23 mouse cellular contexts compared by ENCODE assay signal in genomic region chr15:98066602-98067001, GRCm38 (mm10). TPM values are rescaled to one million over a fixed set of nuclear protein-coding genes. Genes with fewer than 3 reads are reported as not detected.
DNase-seq lines count a peak whose midpoint lies in the region; ATAC-seq and TF ChIP-seq lines count a peak whose summit lies in the region.
"Had no signal": no experiment of that assay in that cellular context is flagged by ENCODE, and none has a peak within 500 bp of the region (broad histone marks: within the 10 kb centered on the region; RNA-seq: fewer than 3 reads in every experiment).

No protein-coding gene starts in this region.

- TF ChIP-seq EP300 in heart, postnatal 0 days (IDR thresholded peaks at IDR 0.05; ENCODE audit: low read depth) = no peak

- intact Hi-C loops in heart, postnatal 25 days (cut with DNase I) = no loop called here

- H3K4me3 ChIP-seq in heart, postnatal 0 days (ENCODE audit: low read depth, low read length) = no peak overlapping the region
- no peak overlapping the region for H3K4me3 ChIP-seq in lung, adult 2 months (replicated peaks; ENCODE audit: extremely low read depth, low read depth, low read length)
- H3K4me3 ChIP-seq: heart, adult 2 months; heart, embryonic 15.5 days; hindbrain, embryonic 10.5 days; limb, embryonic 15.5 days; lung, embryonic 15.5 days; neural tube, embryonic 12.5 days had no signal

- H3K4me2 ChIP-seq in heart, postnatal 0 days (ENCODE audit: low read depth, low read length) = no peak overlapping the region
- H3K4me2 ChIP-seq: heart, embryonic 15.5 days; limb, embryonic 15.5 days; lung, embryonic 15.5 days; neural tube, embryonic 12.5 days had no signal

- DNase-seq in heart, postnatal 0 days (ENCODE audit: low spot score) = no peak
- no peak for DNase-seq in heart, postnatal 25 days (ENCODE audit: low spot score)
- DNase-seq in thymus, postnatal 10 days (ENCODE audit: low spot score in 2 of 2) = peak; percentile 51 to 52
- DNase-seq in lung, postnatal 14 days = no peak
- no peak for DNase-seq in frontal cortex, postnatal 14 days (ENCODE audit: low spot score in 2 of 2)
- DNase-seq in lung, adult 2 months = no peak
- DNase-seq: cerebellum, adult 8-10 months; heart, adult 2 months; kidney, adult 18-20 months; kidney, postnatal 10 days; lung, postnatal 4 days; midbrain, embryonic 14.5 days; retina, postnatal 1 day; right cerebral cortex, postnatal 25 days had no signal

- no peak for ATAC-seq in heart, postnatal 0 days (ENCODE audit: insufficient read depth, low read depth)
- peak; percentile 64 for ATAC-seq in inflammation-experienced regulatory T-cells, adult 6 months
- ATAC-seq: forebrain, embryonic 14.5 days; hindbrain, embryonic 16.5 days had no signal

- no peaks in the 10 kb centered on the region for H3K4me1 ChIP-seq in heart, postnatal 0 days (ENCODE audit: control insufficient read depth, insufficient read depth)
- H3K4me1 ChIP-seq in lung, adult 2 months (ENCODE audit: control insufficient read depth, insufficient read depth, low read length) = no peaks in the 10 kb centered on the region
- H3K4me1 ChIP-seq: heart, embryonic 15.5 days; hindbrain, embryonic 10.5 days; limb, embryonic 15.5 days; lung, embryonic 15.5 days; neural tube, embryonic 12.5 days had no signal

- no peaks in the 10 kb centered on the region for H3K9me3 ChIP-seq in heart, postnatal 0 days (replicated peaks; ENCODE audit: control insufficient read depth, low read length)
- H3K9me3 ChIP-seq: heart, embryonic 15.5 days; hindbrain, embryonic 10.5 days; limb, embryonic 15.5 days; lung, embryonic 15.5 days; neural tube, embryonic 12.5 days had no signal

- peak overlapping the region; percentile 38; the same call in 1 of the 2 replicates for H3K27ac ChIP-seq in heart, postnatal 0 days (ENCODE audit: low read depth)
- H3K27ac ChIP-seq: heart, adult 2 months; heart, embryonic 15.5 days; hindbrain, embryonic 10.5 days; limb, embryonic 15.5 days; liver, embryonic 14.5 days; lung, embryonic 15.5 days; neural tube, embryonic 12.5 days had no signal

- H3K9ac ChIP-seq in heart, postnatal 0 days (replicated peaks; ENCODE audit: low read depth, low read length) = no peak overlapping the region
- H3K9ac ChIP-seq: heart, embryonic 15.5 days; limb, embryonic 15.5 days; liver, embryonic 14.5 days; lung, embryonic 15.5 days; neural tube, embryonic 12.5 days had no signal

- H3K36me3 ChIP-seq in heart, postnatal 0 days (replicated peaks; ENCODE audit: control insufficient read depth, insufficient read depth, low read length) = peaks cover 82% of the 10 kb centered on the region

- H3K27me3 ChIP-seq in heart, postnatal 0 days (ENCODE audit: control insufficient read depth, insufficient read depth, low read length) = no peaks in the 10 kb centered on the region
- H3K27me3 ChIP-seq: heart, embryonic 15.5 days; limb, embryonic 15.5 days; lung, embryonic 15.5 days; neural tube, embryonic 12.5 days had no signal

- WGBS in heart, postnatal 0 days = 90% methylated on average over 12 of the region's 12 CpGs
- WGBS in lung, adult 2 months = 90% methylated on average over 12 of the region's 12 CpGs

- no peak for TF ChIP-seq POLR2A in lung, adult 2 months (IDR thresholded peaks at IDR 0.05; ENCODE audit: borderline replicate concordance, extremely low read depth, low read depth, low read length)

- no peak for TF ChIP-seq CTCF in heart, postnatal 0 days (IDR thresholded peaks at IDR 0.05; ENCODE audit: low read depth)
- no peak for TF ChIP-seq CTCF in lung, adult 2 months (IDR thresholded peaks at IDR 0.05; ENCODE audit: insufficient read depth, low read length)

RNA-seq across cellular contexts. Expression of gene Pfkm, which starts 25.8 kb away (rescaled TPM):
- 216 and 219 TPM in 2 replicates for total RNA-seq in heart, postnatal 0 days (2014; rRNA removed; ENCODE audit: low replicate concordance)
- polyA plus RNA-seq in heart, postnatal 0 days (2015; fragmentation: Nextera tagmentation; extraction: Ambion mirVana) = 205 and 213 TPM in 2 replicates
- 100 to 1,000 TPM; 887 to 925 TPM for total RNA-seq in heart, postnatal 25 days (2021)
- polyA plus RNA-seq in inflammation-experienced regulatory T-cells, adult 6 months (2017; shearing (Covaris generic)) = 1 to 10 TPM; 4.9 to 5.6 (median 5.2) TPM
- polyA plus RNA-seq in lung, adult 2 months (2012; rRNA removed) = 19.8 and 54.0 TPM in 2 replicates

RNA-seq across cellular contexts. Expression of gene Senp1, which starts 26.9 kb away (rescaled TPM):
- total RNA-seq in heart, postnatal 0 days (2014; rRNA removed; ENCODE audit: low replicate concordance) = 13.3 and 16.7 TPM in 2 replicates
- 8.0 and 10.1 TPM in 2 replicates for polyA plus RNA-seq in heart, postnatal 0 days (2015; fragmentation: Nextera tagmentation; extraction: Ambion mirVana)
- 10 to 100 TPM in 1 of 2 experiments, 1 to 10 TPM in 1; 9.9 to 10.2 TPM for total RNA-seq in heart, postnatal 25 days (2021)
- 10 to 100 TPM; 29.3 to 35.6 (median 35.0) TPM for polyA plus RNA-seq in inflammation-experienced regulatory T-cells, adult 6 months (2017; shearing (Covaris generic))
- 8.7 and 13.1 TPM in 2 replicates for polyA plus RNA-seq in lung, adult 2 months (2012; rRNA removed)

Comparison
In these comparisons a context has a peak if more than half of its experiments do, and no peak if none do; other contexts are left out.
1. DNase-seq: peak in thymus, postnatal 10 days (2 of 2); none in heart, postnatal 0 days (single experiment), heart, postnatal 25 days (single experiment), lung, postnatal 14 days (single experiment), frontal cortex, postnatal 14 days (0 of 2) and lung, adult 2 months (single experiment).